Mouse (Mus musculus) liver (tissue): ENCODE measurements around the gene Pls1.

ENCODE experiments used
- DNase-seq: peaks from one replicate; pipeline ENCODE4 v3.0.0-alpha.2; 2020; ENCODE audit warnings: mixed read lengths

The Pls1 gene

GRCm38 (mm10) chr9:95844825-95845460, at the start of gene Pls1:
Gene Pls1, minus strand, starts transcription at chr9:95845311.
- DNase-seq: peak; percentile 74

DNA sequence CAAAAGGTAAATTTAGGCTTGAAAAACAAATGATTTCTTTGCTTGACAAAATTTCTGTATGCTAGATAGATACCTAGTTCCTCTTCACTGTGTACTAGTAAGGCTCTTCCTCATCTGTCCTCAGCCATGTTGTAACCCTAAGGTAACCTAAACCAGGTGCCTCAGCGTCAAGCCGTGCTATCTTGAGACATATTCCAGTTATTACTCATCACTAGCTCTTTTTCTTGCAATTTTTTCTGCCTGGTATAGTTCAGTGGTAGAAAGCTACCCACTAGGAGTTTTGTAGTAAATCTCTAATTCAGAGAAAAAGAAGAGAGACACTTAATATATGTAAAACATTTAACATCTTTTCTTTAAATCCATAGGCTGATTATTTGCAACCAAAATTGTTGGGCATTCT, 37.6 kb upstream of the Pls1 start:
- DNase-seq: no peak

- no peak for DNase-seq
Measured at GRCm38 (mm10) chr9:95878246-95878645, 33.1 kb upstream of the Pls1 start.

DNA sequence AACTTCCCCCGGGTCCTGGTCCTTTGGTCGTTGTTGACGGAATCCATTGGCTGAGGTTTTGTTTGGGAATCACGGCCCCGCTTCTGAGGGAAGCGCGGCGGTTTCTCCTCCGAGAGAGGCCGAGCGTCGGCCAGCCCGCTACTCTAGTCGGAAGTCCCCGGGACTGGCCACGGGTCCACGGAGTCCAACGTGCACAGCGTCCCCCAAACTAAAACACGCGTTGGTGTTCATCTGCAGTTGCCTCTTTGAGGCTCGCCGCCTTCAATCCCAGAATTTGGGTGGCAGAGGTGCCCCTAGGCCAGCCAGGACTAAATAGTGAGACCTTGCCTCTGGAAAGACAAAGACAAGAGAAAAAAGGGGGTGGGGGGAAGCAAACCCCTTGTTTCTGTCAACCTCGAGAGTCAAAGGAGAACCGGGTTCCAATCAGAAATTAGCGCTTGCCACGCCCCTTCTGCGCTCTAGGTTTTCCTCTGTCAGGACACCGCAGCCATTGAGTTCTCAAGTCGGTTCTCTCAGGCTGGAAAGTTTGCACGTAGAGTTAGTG, 13.0 kb upstream of the Pls1 start:
- DNase-seq: peak; percentile 68

DNA sequence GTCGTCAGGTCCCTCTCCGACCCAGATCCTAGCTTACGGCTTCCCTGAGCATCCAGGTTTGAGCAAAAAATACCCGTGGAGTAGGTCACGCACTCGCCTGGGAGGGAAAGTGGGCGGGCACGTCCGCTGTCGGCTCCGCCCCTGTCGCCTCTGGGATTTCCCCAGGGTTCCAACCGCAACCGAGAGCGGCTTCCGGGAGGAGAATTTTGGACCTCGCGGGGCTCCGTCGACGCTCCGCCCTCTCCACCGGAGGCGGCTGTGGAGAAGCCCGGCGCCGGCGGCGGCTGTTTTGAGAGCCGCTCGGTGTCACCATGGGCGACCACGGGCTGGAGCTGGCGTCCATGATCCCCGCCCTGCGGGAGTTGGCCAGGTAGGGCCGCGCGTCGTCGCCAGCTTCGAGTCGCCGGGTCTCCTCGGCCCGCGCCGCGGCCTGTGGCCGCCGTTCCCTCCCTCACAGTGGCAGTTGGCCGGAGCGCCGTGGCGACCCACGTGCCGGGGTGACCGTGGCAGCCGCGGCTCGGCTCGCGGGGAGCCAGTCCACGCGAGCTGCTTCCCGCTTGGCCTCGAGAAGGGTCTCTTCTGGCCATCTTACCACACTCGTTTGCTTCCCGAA, 12.4 kb upstream of the Pls1 start, which contains the start of gene Atr:
Gene Atr, plus strand, starts transcription at position 184 of the 613 bp plus-strand sequence.
- DNase-seq: peak; percentile 94

- no peak for DNase-seq
Measured at GRCm38 (mm10) chr9:95856004-95856403, 10.9 kb upstream of the Pls1 start.

DNA sequence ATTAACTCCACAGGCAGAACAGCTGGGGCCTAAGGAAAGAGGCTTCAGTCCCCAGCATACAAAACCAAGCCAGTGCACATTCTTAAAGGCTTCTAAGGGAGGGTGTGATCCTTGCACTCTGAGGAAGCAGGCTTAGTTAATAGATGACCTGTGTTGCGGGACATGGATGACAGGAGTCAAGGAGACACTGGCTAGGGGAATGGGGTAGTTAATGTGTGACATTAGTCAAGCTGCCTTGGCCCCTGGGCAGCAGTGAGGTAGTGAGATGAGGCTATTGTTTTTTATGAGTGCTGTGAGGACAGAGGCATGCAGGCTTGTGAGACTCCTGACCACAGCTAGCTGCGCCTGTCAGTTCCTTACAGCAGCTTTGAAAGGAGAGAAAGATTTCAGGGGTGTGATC, 9.8 kb upstream of the Pls1 start:
- DNase-seq: no peak

DNA sequence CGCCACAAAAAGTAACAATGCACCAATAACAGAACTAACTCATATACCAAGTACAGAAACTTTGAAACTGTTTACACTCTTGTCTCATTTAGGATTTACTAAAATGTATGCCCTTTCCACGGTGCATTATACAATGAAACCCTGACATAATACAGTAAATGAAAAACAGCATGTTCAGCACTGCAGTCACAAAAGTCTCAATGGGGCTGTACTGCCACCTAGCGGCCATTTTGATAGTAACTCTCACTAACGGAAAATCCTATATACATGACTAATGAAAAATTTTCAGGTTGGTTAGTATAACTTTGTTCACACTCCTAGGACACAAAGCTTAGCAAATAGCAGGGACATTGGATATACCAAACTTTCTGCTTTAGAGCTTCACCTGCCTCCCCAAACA, 7.8 kb upstream of the Pls1 start:
- peak; percentile 77 for DNase-seq

- no peak for DNase-seq
Measured at GRCm38 (mm10) chr9:95851671-95852070, 6.6 kb upstream of the Pls1 start.

GRCm38 (mm10) chr9:95845711-95846110, 600 bp upstream of the Pls1 start:
- DNase-seq: no peak

DNA sequence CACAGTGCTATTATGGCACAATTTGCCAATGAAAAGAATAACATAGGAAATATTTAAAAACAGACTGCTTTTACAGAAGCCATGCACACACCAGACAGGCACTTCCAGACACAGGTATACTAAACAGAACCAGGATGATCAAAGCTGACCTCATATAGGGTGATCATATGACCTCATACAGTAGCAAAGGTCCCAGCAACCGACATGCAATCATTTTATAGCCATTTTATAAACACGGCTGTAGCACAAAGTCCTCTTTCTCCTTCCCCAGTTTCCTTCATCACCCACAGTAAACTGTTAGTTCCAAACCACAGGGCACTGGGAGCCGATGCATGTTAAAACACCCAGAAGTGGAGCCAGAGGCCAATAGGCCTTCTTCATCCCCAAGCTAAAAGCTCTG, 5.7 kb downstream of the Pls1 start:
- no peak for DNase-seq

- DNase-seq: no peak
Measured at GRCm38 (mm10) chr9:95835741-95836140, 9.4 kb downstream of the Pls1 start.

- no peak for DNase-seq
Measured at GRCm38 (mm10) chr9:95834799-95835198, 10.3 kb downstream of the Pls1 start.

GRCm38 (mm10) chr9:95832758-95833157, 12.4 kb downstream of the Pls1 start:
- DNase-seq: no peak

- DNase-seq: no peak
Measured at GRCm38 (mm10) chr9:95827565-95827964, 17.5 kb downstream of the Pls1 start.

DNA sequence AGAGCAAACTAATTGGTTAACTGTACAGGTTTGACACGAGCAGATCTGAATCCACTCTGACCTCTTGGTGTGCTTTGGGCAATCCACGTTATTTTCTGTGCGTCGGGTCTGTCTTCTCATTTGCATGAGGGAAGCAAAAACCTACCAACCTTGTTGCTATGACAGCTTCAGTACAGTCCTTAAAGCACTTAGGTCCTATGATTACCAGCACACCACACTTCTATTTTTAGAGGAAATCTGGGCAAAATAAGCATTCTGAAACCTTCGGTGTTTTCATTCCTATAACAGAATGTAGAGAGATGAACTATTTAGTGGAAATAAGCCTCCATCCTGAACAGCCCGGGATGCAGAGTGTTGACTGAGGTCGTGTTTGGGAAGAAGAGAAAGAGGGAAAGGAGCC, 22.6 kb downstream of the Pls1 start:
- no peak for DNase-seq

- no peak for DNase-seq
Measured at GRCm38 (mm10) chr9:95815706-95816105, 29.4 kb downstream of the Pls1 start.

DNA sequence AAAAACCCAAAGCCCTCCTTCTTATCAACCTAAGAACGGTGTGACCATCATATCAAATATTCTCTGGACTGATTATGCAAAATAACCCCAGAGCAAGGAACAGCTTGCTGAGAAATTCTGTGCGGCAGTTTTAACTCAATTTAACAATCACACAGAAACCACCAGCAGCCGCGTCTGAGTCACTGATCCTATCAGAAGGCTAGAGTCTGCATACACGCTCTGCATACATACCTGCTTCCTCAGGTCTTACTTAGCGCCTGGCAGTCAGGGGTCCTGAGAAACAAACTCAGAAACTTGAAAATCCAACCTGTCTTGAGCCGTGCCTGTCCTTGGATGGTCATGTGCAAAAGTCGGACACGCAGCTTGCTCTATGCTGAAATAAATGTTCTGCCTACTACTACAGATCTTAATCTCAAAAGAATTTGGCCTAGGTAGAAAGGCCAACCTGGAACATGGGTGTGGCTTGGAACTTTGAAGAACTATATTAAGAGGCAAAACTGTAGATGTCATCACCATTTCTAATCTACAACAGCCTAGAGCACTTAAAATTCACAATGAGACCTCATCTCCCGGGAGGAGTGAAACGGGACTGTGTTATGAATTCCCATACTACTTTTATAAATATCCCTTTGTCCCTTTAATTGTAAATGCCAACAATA, 30.0 kb downstream of the Pls1 start:
- DNase-seq: no peak

DNA sequence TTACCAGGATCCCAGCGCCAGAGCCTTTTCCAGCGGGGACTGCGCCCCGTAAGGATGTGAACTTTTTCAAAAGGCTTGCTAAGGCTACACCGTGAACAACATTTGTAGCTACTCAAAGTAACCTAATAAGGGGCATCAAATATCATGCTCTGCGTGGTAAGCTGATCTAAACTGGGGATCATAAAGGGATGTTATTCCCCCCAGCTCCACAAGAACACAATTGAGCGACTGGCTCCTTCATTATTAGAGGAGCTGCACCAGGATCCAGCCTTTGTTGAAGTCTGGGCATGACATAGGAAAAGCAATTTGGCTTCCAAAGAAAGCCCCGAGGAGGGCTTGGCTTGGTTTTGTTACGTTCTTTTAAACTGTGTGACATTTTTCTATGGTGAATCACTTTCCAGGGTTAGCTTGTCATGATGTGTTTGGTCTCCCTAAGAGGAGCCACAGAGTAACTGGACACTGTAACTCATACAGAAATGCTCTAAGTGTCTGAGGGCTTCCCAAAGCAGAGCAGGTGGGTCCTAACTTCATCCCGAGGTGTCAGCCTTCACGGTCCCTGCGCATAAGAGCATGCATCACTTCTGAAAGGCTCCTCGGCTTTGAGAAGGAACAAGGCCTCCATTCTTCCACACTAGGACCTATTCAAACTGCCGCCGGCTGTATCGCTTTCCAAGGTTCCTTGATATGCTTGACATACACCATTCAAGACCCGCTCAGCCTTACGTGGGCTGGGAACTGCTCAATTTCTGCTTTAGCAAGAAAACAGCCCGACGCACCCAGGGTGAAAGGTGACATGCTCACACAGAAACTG, 31.2 kb downstream of the Pls1 start:
- DNase-seq: no peak

DNA sequence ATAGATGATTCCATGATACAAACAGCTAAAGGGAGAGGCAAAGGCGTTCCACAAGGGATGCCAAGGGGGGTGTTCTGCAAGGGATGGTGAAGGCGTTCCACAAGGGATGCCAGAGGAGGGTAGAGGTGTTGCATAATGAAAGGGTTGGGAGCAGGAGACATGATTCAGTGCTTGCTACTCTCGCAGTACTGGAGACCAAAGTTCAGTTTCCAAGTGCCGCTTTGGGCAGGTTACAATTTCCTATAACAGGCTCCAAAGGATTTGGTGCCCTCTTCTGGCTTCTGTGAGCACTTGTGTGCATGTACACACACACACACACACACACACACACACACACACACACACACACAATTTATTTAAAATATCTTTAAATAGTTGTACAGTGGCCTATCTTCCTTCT, 33.3 kb downstream of the Pls1 start:
- no peak for DNase-seq

DNA sequence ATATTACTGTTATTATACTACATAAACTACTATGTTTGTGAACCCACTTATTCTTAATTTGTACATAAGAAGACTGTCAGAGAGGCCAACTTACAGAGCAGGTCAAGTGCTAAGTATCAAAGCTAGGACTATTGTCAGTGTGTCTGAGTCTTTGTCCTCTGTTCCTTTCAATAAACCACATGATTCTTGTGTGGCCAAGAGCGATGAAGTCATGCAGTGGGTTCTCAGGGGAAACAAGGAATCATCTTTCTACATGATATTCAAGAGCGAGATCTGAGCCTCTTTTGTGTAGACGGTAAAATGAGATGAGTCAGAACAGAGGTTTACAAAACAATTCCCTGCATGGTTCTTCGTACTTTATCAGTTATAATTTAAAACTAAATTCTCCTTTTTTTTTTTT, 35.5 kb downstream of the Pls1 start:
- no peak for DNase-seq

- no peak for DNase-seq
Measured at GRCm38 (mm10) chr9:95805449-95805848, 39.7 kb downstream of the Pls1 start.

GRCm38 (mm10) chr9:95803783-95804182, 41.3 kb downstream of the Pls1 start:
- DNase-seq: no peak
